Mouse (Mus musculus) neural tube, embryonic 10.5 days (tissue): Measurements from ENCODE around the gene Stk10.
A peak's percentile ranks its signal among the peaks of the same experiment; 100 is the strongest.
"Not testable (repeated sequence)": the region's sequence is repeated elsewhere in the genome, so short reads cannot be mapped to it uniquely, and the experiment has no call there.

Source experiments
- DNase-seq: peaks from one replicate; pipeline ENCODE4 v3.0.0-alpha.2; 2017; ENCODE audit warnings: low spot score; ENCODE audit errors: extremely low spot score

Gene Stk10

DNA sequence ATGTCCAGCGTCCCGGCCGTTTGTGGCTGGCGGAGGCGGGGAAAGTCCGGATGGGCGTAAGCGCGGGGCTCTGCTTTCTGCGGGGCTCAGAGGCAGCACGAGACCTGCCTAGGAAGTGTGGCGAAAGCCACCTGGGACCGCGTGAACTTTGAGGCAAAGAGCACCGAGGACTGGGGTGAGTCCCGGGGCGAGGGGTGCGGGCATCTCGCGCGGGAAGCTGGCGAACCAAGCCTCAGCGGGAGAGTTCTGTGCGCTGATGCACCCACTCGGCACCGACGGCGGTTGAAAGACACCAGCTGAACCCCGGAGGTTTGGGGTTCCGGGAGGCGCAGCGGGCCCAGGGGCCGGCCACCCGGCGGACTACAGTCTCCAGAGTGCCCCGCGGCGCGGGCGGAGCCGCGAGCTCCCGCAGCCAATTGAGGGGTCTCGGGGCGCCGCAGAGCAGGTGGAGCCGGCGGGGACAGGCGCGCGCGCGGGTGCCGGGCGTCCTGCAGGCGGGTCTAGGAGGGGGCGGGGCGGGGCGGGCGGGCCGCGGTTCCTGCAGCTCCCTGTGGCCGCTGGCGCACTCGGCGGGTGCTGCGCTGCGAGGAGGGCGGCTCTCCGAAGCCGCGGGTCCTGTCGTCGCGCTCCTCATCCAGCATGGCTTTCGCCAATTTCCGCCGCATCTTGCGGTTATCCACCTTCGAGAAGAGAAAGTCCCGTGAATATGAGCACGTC, at the start of gene Stk10:
Gene Stk10, plus strand, starts transcription at position 541 of the 717 bp plus-strand sequence.
- DNase-seq = peak; percentile 86

DNA sequence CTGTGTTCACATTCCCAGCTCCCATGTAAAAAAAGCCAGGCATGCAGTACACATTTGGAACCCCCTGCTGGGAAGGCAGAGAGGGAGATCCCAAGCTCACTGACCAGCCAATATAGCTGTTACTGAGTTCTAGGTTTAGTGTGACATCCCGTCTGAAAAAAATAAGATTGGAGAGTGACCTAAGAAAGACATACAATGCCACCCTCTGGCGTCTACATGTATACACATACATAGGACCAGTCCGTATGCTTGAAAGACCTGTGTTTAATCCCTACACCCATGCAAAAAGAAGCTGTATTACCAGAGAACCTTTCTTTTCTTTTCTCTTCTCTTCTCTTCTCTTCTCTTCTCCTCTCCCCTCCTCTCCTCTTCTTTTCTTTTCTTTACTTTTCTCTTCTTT, 47.8 kb upstream of the Stk10 start:
- no peak for DNase-seq

DNA sequence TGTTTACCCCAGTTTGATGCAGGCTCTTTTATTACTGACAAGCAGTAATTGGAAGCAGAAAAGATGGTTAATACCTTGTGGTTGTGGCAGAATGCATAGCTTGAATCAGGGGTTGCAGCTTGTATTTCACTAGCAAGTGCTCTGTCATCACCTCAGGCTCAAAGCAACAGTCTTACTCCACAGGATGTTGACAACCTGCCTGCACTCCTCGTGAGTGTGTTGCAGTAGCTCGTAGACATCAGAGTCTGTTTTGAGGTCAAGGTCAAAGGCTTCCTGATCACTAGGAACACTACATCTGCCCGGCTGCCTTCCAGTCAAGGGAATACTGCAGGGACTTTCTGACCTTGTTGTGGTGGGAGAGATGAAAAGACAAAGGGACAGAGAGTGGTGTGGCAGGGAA, 46.5 kb upstream of the Stk10 start:
- DNase-seq = no peak

DNA sequence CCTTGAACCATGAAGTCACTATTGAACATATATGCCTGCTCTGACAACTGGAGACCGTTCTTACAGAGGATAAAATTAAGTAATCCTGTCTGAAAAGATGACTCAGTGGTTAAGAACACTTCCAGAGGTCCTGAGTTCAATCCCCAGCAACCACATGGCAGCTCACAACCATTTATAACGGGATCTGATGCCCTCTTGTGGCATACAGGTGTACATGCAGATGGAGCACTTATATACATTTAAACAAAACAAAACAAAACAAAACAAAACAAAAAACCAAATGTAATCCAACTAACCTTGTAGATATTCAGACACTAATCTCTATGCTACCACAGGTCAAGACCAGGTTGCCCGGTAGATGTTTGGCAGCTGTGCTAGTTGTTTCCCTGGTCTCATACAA, 45.6 kb upstream of the Stk10 start:
- DNase-seq = no peak

DNA sequence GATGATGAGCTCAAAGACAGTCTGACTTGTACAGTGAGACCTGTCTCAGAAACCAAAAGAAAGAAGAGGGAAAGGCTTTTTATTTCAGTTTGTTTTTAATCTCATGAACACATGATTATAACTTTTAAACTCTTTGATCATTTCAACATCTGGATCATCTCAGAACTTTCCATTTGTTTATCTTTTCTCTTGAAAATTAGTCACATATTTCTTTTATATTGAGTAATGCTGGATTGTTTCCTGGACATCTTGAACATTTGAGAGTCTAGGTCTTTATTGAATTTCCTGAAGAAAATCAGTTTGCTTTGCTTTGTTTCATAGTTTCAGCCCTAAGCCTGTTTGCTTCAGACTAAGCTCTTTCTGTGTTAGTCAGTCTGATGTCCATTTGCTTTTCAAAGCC, 44.8 kb upstream of the Stk10 start:
- DNase-seq = no peak

DNA sequence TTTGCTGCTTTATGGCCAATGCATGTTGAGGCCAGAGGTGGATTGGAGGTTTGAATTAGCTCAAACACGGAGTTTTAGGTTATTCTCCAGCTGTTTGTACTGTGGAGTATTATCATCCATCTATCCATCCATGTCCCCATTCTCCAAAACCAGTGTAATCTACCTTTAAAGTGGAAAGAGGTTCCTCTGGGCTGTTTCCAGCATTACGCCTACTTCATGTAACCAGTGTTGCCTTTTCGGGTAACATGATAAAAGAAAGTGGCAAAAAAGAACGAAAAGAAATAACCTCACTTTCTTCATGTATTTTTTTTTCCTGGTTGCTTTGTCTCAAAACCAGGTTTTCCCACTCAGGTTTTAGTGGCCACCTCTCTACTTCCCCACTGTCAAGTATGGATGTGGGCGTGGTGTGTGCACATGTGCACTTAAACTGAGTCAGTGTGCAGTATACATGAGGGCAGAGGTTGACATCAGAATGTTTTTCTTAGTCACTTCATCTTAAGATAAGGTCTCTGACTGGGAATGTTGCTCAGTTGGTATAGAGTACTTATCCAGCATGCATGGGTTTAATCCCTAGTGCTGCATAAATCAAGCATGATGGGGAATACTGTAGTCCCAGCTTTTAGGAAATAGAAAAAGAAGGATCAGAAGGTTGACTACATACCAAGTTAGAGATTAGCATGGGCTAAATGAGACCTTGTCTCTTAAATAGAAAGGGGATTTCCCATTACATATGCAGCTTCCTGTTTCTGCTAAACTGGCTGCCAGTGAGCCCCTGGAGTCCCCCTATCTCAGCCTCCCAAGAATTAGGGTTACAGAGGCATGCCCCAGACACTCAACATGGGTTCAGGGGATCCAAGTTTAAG, 44.1 kb upstream of the Stk10 start:
- no peak for DNase-seq

DNA sequence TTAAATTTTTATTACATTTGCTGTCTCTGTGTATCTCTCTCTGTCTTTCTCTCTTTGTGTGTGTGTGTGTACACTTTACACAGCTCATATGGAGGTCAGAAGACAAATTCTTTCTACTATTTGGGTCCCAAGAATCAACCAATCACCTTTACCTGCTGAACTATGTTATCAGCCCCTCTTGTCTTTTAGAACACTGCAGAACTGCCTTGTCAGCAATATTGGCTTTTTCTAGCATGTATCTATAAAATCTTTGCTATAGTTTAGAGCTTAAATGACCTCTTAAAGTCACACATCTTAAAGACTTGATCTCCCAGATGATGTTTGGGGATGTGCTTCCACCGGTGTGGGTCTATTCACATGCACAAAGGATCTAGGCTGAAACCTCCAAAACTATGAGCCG, 42.0 kb upstream of the Stk10 start:
- DNase-seq = no peak

DNA sequence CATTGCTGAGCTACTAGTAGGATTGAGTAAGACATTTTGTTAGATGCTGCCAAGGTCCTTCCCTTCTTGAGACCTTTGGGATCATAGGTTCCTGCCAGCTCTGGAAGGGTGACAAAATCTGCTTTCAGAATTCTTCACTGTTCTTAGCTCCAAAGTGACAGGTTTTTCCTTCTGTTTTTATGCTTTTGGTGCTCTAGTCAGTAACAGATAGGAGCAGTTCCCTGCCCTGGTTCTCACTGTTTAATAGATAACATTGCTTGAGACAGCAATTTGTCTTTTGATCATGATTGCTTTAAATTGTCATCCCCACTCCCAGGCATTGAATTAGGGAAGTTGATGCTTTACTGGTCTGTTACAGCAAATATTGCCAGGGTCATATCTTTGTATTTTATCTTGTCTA, 39.8 kb upstream of the Stk10 start:
- DNase-seq = no peak

DNA sequence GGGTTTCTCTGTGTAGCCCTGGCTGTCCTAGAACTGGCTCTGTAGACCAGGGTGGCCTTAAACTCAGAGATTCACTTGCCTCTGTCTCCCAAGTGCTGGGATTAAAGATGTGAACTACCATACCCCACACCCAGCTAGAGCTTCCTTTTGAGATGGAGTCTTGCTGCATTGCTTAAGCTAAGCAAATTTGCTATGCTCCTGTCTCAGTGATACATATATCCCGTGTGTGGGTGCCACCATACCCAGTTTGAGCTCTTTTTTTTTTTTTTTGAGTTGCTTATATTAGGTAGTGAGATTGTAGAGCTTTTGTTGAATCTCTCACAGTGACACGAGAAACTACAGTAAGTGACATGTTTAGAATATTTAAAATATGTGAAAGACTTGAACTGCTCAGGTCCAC, 37.8 kb upstream of the Stk10 start:
- DNase-seq = no peak

DNA sequence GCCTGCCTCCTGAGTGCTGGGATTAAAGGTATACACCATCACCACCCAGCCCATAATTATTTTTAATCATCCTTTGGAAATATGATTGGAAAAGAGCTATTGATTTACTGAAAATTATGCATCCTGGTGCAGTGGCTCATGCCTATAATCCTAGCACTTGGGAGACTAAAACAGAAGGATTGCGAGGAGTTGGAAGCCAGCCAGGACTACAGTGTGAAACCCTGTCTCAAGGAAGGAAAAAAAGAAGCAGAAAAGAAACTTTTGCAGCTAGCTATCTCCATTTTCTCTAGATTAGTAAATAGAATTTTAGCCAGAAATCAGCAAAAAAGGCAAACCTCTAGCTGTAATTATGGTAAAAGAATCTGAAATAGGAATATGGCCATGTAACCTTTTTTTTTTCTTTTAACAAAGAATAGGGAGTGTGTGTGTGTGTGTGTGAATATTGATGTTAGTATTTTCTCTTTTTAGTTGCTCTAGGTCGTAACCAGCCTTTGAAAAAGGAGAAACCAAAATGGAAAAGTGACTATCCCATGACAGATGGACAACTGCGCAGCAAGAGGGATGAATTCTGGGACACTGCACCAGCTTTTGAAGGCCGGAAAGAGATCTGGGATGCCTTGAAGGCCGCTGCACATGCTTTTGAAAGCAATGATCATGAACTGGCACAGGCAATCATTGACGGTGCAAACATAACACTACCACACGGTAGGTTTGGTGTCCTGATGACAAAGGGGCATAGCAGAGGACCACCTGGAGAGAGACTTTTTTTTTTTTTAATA, 34.2 kb upstream of the Stk10 start:
- no peak for DNase-seq

DNA sequence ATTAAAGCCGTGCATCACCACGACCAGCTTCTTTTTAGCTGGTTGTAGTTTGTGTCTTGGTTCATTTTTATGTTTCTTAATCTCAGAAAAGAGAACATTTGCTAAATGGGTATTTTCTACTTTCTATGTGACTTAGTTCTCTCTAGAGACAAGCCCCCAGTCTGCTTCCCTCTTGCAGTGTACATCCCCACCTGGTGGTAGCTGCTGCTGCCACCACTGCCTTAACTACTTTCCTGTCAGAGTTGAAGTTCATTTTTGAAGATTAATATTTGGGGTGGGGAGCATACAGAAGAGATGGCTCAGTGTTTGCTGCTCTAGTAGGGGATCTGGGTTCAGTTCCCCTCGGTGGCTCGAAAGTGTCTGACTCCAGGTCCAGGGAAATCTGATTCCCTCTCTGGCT, 33.2 kb upstream of the Stk10 start:
- no peak for DNase-seq

DNA sequence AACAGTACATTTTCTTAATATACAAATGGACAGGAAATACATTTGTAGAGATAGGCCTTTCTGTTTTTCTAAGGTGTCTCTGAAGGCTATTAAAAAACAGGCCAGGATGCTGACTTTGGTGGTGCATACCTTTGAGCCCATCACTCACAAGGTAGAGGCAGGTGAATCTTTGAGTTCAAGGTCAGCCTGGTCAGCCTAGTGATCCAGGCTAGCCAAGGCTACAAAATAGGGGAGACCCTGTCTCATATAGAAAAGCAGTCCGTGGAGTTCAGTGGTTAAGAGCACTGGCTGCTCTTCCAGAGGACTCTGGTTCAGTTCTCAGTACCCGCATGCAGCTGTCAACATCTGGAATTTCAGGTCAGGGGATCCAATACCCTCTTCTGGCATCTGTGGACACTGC, 29.4 kb upstream of the Stk10 start:
- DNase-seq = no peak

DNA sequence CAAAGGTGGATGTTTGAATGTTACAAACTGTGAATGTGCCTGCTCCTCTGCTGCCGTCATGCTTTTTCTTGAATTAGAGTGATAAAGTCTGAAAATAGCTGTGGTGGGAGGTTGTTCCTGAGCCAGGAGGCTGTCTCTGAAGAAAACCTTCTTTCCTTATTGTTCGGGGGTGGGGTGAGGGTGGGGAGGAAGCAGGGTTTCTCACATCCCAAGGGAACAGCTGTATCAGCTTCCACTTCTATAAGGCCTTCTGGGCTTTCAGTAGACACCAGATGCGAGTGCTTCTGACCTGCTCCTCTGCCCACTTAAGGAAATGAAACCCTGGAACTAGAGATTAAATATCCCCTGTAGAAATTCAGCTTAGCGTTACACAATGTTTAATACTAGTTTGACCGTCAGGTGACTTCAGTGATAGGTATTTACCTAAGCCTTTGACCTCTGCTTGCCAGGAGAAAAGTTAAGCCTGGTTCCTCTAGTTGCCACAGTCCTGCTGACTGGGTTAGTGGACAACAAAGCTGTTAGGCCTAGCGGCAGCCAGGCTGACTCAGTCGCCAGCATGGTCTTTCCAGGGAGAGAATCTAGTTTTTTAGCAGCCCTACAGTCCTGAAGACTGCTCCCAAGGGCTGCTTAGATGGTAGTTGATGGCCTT, 27.9 kb upstream of the Stk10 start:
- no peak for DNase-seq

DNA sequence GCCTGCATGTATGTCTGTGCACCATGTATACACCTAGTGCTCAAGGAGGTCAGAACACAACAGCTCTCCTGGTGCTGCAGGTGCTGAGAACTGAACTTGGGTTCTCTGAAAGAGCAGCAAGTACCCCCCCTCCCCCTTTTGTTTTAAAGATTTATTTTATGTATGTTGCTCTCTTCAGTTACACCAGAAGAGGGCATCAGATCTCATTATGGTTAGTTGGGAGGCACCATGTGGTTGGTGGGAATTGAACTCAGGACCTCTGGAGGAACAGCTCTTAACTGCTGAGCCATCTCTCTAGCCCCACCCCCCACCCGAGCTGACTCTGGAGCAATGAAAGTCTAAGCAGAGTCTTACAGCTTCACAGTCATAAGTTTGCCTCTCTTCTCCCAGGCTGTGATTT, 22.2 kb upstream of the Stk10 start:
- no peak for DNase-seq

DNA sequence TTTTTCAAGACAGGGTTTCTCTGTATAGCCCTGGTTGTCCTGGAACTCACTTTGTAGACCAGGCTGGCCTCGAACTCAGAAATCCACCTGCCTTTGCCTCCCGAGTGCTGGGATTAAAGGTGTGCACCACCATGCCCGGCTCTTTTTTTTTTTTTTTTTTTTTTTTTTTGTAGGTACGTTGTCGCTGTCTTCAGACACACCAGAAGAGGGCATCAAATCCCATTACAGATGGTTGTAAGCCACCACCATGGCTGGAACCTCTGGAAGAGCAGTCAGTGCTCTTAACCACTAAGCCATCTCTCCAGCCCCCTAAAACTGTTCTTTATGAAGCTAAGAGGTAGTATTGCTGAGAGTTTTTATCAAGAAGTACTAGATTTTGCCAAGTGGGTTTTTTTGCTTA, 18.3 kb upstream of the Stk10 start:
- not testable (repeated sequence) for DNase-seq

DNA sequence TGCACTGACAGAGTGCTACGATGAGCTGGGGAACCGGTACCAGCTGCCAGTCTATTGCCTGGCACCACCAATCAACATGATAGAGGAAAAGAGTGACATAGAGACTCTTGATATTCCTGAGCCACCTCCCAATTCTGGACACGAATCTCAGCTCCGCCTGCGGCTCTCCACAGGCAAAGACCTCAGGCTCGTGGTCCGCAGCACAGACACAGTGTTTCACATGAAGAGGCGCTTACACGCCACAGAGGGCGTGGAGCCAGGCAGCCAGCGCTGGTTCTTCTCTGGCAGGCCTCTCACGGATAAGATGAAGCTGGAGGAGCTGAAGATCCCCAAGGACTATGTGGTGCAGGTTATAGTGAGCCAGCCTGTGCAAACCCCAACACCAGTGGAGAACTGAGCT, 17.0 kb upstream of the Stk10 start:
- DNase-seq = no peak

DNA sequence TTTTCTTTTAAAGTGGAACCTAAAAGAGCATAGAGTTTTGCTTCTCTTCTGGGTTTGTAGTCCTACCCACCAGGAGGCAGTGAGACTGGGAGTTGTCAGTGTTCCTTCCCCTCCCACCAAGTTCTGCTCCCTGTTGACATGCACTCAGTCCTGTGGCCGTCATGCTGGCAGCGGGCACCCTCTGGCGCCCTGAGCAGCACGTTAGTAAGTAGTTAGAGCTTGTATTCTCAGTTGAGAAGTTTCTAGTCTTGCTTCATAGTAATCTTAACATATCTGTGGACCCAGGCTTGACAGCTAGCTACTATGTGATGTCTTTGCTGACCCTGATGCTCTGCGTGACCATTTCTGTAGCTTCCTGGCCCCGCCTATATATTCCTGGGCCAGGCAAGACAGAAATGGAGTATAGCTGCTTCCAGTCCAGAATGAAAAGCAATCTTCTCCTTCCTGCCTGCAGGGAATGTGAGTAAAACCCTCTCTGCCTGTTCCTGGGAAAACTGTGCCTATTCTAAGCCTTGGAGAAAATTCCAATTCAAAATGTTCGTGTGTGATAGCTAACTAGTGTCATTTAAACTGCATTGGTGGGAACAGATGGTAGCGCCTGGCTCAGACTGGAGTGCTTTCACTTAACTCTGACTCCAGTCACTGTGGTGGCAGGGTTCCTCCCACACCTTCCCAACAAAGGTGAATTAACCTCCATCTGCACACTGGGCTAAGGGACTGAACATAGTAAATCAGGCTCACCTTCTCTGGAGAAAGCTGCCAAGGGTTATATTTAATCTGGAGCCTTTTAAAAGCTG, 16.0 kb upstream of the Stk10 start:
- no peak for DNase-seq

DNA sequence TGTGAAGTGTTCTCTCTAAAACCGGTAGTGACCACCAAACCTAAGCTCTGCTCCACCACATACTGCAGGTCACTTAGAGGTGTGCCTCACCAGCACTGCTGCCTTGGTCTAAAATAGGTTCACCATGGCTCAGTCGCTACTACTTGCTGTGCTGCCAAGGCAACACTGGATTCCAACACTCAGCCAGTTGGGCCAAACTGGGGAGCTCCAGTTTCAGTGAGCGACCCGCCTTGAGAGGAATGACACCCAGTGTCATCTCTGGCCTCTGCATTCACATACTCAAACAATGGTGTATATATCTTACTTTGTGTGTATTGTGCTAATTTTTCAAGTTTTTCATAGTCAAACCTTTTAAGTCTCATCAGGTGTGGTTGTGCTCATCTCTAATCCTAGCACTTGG, 14.3 kb upstream of the Stk10 start:
- no peak for DNase-seq

DNA sequence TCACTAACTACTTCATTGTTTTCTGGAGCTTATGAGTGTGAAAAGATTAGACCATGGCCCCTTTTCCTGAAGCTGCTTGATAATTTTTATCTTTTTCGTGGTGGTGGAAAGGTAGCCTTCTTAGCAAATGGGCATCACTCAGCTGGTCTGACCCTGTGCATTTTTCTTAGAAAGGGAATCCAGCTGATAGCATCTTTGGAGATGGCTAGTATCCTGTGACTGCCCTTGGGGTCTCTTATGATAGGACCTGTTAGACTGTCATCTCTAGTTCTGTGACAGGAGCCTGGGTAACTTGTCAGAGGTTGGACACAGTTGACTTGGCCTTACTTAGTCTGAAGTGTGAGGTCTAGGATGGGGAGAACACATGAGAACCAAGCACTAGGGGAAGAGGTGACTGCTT, 13.8 kb upstream of the Stk10 start:
- DNase-seq = no peak

DNA sequence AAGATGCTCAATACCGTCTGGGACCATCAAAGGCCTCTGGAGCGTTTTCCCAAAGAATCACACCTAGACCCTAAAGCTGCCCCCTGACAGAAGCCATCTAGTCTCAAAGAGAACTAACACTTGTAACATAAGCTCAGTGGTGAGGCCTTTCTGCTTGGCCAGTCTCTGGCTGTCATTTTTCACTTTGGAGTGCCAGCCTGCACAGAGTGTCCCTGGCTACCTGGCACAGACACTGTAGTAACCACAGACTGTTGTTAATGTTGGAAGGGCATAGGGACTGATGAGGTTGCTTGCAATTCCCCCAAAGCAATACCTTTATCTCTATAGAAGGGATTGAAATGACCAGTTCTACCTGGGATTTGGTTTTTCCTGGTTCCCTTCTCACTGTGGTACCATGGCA, 11.9 kb upstream of the Stk10 start:
- DNase-seq = no peak
